Mouse (Mus musculus) intestine, postnatal 0 days (tissue): ENCODE results near the gene Gm14444. TPM values are rescaled to one million over a fixed set of nuclear protein-coding genes. Genes with fewer than 3 reads are reported as not detected.
"Not testable (repeated sequence)": the region's sequence is repeated elsewhere in the genome, so short reads cannot be mapped to it uniquely, and the experiment has no call there.

ENCODE experiments used
- ATAC-seq: fragments of 200-750 bp; cut with Nextera tagmentation; 2 replicates; pipeline ENCODE4 v1.8.0; 2017; ENCODE audit warnings: mild to moderate bottlenecking, moderate TSS enrichment, moderate library complexity
- H3K27ac ChIP-seq: fragments of 300-500 bp; sonication (generic); 2 replicates; pipeline ENCODE4 v1.5.1; 2014; ENCODE audit warnings: mild to moderate bottlenecking, low read depth, low read length, moderate library complexity
- H3K27me3 ChIP-seq: fragments of 300-500 bp; sonication (generic); replicated peaks from 2 replicates; pipeline ENCODE4 v1.6.1; 2014; ENCODE audit warnings: low read length, mixed read lengths; ENCODE audit not compliant: control insufficient read depth, insufficient read depth
- H3K36me3 ChIP-seq: fragments of 300-500 bp; sonication (generic); 2 replicates; pipeline ENCODE4 v1.6.1; 2014; ENCODE audit warnings: mild to moderate bottlenecking, moderate library complexity; ENCODE audit not compliant: control insufficient read depth, insufficient read depth
- H3K4me1 ChIP-seq: fragments of 300-500 bp; sonication (generic); replicated peaks from 2 replicates; pipeline ENCODE4 v1.6.1; 2014; ENCODE audit warnings: antibody characterized with exemption, low read length, mixed read lengths; ENCODE audit not compliant: control insufficient read depth, insufficient read depth
- H3K4me2 ChIP-seq: fragments of 300-500 bp; sonication (generic); replicated peaks from 2 replicates; pipeline ENCODE4 v1.6.1; 2014; ENCODE audit warnings: low read depth, mild to moderate bottlenecking, moderate library complexity
- H3K4me3 ChIP-seq: fragments of 300-500 bp; sonication (generic); 2 replicates; pipeline ENCODE4 v1.5.1; 2014; ENCODE audit warnings: low read depth, low read length
- H3K9ac ChIP-seq: fragments of 300-500 bp; sonication (generic); 2 replicates; pipeline ENCODE4 v1.6.1; 2014; ENCODE audit warnings: mild to moderate bottlenecking, low read depth, low read length
- H3K9me3 ChIP-seq: fragments of 300-500 bp; sonication (generic); 2 replicates; pipeline ENCODE4 v1.6.1; 2016; ENCODE audit warnings: mixed run types; ENCODE audit not compliant: control insufficient read depth
- WGBS: fragments of 180-500 bp; shearing (Covaris S2); extraction: QIAGEN DNeasy Blood & Tissue Kit; methylation state at CpG from one replicate; pipeline ENCODE4 v1.1.7; 2014; 5-methylcytosine and 5-hydroxymethylcytosine counted together
- polyA plus RNA-seq: library from polyadenylated mRNA; unstranded; fragments of >200 nt; fragmentation: Nextera tagmentation; extraction: Ambion mirVana; gene quantifications from 2 replicates; pipeline ENCODE4 v1.2.1, GENCODE M21; 2015

Gm14444 gene
- not detected in 2 replicates for polyA plus RNA-seq

DNA sequence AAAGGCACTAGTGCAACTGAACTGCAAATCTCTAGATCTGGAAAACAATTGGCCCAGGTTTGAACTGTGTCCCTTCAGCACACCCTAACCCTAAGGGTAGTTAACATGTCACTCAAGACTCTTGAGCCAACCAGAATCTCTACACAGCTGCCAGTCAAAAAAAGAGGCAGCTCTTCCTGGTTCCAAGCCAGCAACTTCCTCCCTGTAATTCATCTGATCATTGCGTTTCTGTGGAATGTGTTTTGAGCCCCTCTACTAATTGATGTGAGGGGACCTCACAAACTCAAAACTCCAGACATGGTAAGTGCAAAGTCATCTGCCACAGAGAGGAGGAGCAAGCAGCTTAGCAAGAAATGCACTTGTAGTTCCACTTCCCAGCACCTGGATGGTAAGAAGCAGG lies at the start of gene Gm14444:
Gm14444 (plus strand) TSS at position 220 of the 400 bp plus-strand sequence.
- H3K9me3 ChIP-seq, ATAC-seq, H3K9ac ChIP-seq, H3K4me3 ChIP-seq, H3K4me2 ChIP-seq, H3K27me3 ChIP-seq, H3K27ac ChIP-seq, H3K4me1 ChIP-seq, H3K36me3 ChIP-seq: not testable (repeated sequence)
- WGBS: 70% methylated on average over 1 of the region's 1 CpGs

GRCm38 (mm10) chr2:174965466-174965865 lies 44.6 kb upstream of the Gm14444 start:
- not testable (repeated sequence) for H3K4me3 ChIP-seq, H3K9ac ChIP-seq, H3K36me3 ChIP-seq, H3K9me3 ChIP-seq, H3K4me2 ChIP-seq, H3K27me3 ChIP-seq, H3K27ac ChIP-seq, H3K4me1 ChIP-seq, ATAC-seq
- 65% methylated on average over 3 of the region's 3 CpGs for WGBS

DNA sequence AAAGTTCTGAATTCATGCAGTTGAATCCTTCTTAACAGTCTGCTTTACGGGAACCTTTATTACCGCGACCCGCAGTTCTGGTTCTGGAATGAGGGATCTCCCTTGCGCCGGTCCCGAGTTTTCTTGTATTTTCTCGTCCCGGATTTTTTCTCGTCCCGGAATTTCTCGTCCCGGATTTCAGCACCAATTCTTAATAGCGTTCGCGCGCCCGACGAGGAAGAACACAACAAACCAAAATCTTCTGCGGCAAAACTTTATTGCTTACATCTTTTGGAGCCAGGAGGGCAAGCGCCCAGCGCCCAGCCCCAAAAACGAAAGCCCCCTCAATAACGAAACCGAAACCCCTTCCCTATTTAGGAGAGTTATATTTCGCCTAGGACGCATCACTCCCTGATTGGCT lies 34.2 kb downstream of the Gm14444 start:
- not testable (repeated sequence) for ATAC-seq, H3K9ac ChIP-seq, H3K4me1 ChIP-seq, H3K36me3 ChIP-seq, H3K9me3 ChIP-seq, H3K27me3 ChIP-seq, H3K4me2 ChIP-seq, H3K4me3 ChIP-seq, H3K27ac ChIP-seq
- 97% methylated on average over 21 of the region's 27 CpGs for WGBS

- H3K27me3 ChIP-seq, H3K4me2 ChIP-seq, H3K9me3 ChIP-seq, H3K9ac ChIP-seq, H3K36me3 ChIP-seq, H3K27ac ChIP-seq, H3K4me3 ChIP-seq, ATAC-seq, H3K4me1 ChIP-seq: not testable (repeated sequence)
- 66% methylated on average over 1 of the region's 1 CpGs for whole genome bisulfite sequencing
Observed at GRCm38 (mm10) chr2:175067681-175068261, 57.7 kb downstream of the Gm14444 start, which contains the start of gene Gm14393. Gene Gm14393 (minus strand): TSS chr2:175067781.

Other genes with a start within 250 kb of the Gm14444 start
- gene Edn3, start 249.6 kb upstream of the Gm14444 start, polyA plus RNA-seq: 5.1 and 5.4 TPM in 2 replicates
- 0.77 and 1.2 TPM in 2 replicates for gene Gm14393, start 57.5 kb downstream of the Gm14444 start, polyA plus RNA-seq
- gene Gm14399, start 131.8 kb downstream of the Gm14444 start, polyA plus RNA-seq: 2.1 and 2.2 TPM in 2 replicates
- 0.13 and 0.17 TPM in 2 replicates for gene Gm14443, start 165.6 kb downstream of the Gm14444 start, polyA plus RNA-seq
- 1.3 and 1.7 TPM in 2 replicates for gene Gm14391, start 196.7 kb downstream of the Gm14444 start, polyA plus RNA-seq